Mouse (Mus musculus) activated CD4-positive, CD25-positive, alpha-beta regulatory T cell, adult 4 months (primary cell): Measurements from ENCODE around the gene Grin1. TPM values are rescaled to one million over a fixed set of nuclear protein-coding genes. Genes with fewer than 3 reads are reported as not detected.

Source experiments
- ATAC-seq: one replicate; pipeline ENCODE4 v1.8.0; 2017
- polyA plus RNA-seq, 2 experiments: library from polyadenylated mRNA; unstranded; fragments of 100-300 nt; shearing (Covaris generic); gene quantifications; one replicate each; pipeline ENCODE4 v1.2.1; 2017

Gene Grin1
- polyA plus RNA-seq, result not detected

DNA sequence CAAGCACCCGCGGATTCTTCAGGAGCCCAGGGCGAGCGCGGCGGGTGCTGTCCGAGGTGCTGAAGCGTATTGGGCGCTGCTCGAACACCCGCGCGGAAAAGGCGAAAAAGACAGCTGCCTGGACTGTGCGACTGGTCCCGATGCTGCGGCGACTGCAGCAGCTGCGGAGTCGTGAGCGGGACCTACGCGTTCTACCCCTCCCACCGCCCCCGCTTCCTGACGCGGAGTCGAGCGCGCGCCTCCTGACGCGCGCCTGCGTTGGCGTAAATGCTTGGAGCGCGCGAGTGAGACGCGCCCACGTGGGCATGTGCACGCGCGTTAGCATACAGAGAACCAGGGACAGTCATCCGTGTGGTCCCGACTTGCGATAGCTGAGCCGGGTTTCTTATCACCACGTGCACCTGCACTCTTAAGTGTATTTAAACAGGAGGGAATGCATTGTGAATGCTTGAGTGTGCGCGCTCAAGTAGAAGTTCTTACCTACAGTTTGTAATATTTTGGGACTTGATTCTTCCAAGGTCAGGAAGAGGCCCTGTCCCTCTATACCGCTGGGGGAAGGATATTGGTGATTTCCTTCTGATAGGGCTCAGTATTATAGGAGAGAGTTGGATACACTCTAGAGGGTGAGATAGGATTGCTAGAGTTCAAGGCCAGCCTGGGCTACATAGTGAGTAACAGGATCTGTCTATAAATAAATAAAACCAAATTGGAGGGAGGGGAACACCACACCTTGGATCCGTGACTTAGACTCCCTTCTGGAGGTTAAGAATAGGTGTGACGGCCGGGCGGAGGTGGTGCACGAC lies at the start of gene Grin1:
Grin1 (minus strand) TSS at position 217 of the 803 bp plus-strand sequence.
- ATAC-seq, result peak; percentile 19

DNA sequence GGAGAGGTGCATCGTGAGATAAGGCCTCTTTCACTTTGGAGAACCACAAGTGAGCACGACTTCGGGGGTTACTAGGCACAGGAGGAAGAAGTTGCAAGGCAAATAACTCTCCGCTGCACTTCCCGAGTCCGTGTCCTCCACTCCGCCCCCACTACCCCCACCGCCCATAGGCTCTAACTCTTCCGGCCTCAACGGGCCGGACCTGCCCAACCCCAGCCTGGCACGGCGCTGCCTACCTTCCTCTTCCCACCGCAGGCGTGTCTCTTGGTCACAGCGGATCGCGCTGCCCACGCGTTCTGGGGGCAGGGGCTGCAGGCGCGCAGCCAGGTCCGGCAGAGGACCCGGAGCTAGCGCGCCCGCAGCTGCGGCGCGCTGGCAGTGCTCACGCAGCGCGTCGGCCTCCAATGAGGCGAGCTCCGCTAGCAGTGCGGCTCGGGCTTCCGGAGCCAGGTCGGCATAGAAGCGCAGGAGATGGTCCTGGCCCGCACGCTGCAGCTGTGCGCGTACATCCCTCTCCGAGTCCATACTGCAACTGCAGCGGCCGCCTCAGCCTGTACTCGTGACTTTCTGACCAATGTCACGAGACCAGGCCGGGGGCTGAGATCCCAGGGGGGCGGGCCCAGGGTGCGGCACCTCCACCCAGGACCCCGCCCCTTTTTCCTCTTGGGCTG lies 46.2 kb upstream of the Grin1 start, which contains the start of gene Uap1l1:
Uap1l1 (minus strand) TSS at position 592 of the 671 bp plus-strand sequence.
- ATAC-seq, result peak; percentile 78

DNA sequence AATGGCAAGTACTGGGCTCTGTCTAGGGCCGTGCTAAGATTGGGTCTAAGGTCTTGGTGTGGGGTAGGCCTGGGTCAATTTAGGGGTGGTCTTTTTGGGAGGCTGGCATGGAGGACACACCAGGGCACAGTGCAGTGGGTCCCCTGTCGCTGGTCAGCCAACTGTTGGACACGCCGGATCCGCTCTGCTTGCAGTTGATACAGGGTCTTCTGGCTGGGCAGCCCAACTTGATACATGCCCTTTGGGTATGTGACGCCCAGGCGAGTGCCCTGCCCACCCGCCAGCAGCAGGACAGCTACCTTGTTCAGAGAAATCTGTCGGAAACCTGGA lies 45.7 kb upstream of the Grin1 start:
- no peak for ATAC-seq

DNA sequence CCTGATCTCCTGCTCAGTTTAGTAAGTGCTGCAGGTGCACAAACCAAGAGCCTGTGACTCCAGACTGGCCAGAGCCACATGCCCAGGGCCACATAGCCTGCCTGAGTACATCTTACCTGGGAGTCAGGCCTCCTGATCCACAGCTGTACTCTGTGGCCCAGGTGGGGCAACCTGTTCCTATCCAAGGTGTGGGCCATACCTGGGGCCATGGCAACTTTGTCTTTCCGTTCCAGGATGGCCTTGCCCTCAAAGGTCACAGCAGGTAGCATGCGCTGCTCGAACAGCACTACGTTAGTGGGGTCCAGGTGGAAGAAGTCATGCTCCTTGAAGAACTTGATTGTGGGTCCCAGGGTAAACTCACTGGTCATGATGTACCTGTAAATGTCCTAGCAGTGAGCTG lies 45.3 kb upstream of the Grin1 start:
- ATAC-seq, result no peak

DNA sequence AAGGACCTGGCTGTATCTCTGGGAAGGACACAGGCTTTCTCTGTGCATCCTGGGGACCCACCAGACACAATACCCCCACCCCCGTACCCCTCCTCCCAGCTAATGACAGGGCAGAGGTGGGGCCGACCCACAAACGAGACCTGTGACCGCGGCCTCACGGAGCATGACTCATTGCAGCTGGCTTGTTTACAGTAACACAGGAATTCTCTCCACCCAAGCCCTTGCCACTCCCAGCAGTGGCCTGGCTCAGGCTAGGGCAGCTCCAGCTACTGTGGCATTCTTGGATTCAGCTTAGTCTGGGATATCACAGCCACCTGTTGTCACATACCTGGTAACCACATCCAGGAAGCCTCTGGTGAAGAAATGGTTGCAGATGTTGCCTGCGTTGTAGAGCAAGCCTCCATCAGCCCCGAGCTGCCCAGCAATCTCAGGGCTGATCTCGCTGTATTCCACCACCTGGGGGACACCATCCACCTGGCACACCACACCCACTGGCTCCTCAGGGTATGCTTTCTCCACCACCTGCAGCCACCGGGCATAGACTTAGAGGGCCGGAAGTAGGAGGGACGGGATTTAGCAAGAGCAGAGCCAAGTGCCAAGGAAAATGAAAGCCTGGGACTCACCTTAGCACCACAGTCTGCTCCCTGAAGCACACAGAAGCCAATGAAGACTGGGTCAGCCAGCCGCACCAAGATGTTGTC lies 44.6 kb upstream of the Grin1 start:
- no peak for ATAC-seq

DNA sequence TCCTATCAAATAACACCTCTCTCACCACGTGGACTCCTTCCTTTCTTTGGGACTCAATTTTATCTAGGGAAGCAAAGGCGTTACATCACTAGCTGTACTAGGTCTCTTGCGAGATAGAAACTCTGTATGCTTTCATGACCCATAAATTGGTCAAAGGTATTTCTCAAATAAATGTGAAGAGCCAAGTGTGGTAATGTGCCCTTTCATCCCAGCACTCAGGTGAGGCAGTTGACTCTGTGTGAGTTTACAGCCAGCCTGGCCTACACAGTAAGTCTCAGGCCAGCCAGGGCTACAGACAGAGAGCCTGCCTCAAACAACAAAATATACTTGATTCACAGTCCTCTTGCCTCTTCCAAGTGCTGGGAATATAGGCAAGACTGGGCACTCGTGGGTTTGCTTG lies 40.9 kb upstream of the Grin1 start:
- no peak for ATAC-seq

DNA sequence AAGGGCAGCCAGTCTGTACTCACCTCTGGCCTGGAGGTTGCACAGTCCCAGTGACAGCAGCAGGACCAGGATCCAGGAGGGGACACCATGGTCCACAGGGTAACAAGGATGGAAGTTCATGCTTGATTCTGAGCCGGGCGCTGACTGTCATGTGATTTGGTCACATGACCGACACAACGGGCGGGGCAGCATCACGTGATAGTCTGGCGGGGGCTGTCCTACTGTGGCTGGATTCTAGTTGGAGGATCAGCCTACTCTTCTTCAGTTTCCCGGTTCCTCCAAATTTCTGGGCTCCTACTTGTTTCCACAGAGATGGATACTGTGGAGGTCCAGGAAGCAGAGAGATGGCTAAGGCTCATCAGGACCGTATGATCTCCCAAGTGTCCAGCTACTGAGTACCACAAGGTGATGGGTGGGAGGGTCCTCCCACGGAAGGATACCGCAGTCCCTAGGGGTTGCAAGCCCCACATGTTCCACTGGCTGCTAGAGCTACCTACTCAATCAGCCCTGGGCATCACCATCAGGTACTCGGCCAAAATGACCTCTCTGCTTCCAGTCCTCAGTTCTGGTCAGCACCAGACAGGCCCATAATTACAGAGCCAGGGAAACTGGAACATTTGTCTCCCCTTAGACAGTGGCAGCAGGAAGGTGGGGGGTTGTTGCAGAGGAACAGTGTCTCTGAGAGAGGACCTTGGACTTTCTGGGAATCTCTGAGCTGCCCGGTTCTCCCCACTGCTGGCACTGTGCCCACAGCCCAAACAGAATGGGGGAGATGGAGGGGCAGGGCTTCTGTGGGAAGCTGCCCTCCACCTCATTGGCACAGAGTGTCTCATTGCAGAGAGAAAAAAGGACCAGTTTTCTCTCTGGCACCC lies 37.5 kb upstream of the Grin1 start, which contains the start of gene Dpp7:
Dpp7 (minus strand) TSS at position 152 of the 872 bp plus-strand sequence.
- ATAC-seq, result peak; percentile 65

DNA sequence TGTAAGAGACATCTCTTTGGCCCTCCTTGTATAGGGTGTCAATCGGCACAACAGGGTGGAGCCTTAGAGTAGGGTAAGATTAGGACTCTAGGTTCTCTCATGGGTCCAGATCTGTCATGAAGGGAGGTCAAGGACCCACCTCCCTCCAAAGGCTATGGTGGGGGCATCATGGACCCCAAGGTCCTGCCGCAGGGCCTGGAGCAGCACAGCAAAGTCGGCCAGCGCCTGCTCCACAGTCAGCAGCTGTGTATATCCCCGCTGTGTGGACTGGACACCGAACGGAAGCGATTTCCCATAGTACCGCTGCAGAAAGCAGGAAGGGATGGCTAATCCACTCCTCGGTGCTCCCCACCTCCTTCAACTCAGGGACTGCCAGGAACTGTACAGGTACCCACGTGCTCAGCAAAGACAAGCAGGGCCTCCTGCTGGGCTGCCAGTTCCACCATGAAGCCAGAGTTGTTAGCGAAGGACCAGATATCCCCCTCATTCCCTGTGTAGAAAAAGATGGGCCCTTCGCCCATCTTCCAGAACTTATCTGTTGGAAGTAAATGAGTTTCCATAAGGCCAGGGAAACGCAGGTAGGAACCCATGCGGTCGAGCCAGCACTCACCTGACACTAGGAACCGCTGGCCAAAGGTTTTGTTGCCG lies 36.6 kb upstream of the Grin1 start:
- ATAC-seq, result no peak

DNA sequence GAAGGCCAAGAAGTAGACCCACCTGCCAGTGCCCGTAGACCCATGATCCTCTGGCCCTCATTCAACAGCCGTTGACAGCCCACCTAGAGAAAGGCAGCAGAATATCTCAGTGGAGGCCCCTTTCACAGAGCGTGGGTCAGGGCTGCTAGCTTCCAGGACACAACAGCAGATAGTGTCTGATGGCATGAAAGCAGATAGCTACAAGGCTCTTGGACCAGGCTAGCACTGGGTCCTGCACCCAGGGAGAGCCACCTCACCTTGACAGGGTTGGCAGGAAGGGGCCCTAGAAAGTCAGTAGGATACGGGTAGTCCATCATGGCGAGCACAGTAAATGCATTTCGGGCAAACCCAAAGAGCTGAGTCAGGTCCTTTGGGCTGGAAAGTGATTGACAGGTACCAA lies 35.2 kb upstream of the Grin1 start:
- no peak for ATAC-seq

DNA sequence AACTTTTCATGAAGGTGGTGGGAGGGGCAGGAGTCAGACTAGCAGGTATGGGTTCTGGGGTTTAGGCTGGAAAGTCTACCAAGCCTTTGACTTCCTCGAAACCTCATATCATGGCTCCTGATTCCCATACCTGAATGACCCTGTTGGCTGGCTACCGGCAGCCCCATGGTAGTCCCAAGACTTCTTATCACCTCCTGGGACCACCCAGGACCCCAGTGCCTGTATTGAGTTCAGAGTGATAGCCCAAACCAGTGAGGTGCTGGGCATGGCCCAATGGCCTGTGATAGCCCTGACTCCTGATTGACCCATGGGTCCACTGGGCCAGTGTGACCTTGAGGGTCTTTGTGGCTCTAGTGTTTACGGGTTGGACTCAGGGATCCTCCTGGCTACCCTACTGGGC lies 31.7 kb upstream of the Grin1 start:
- no peak for ATAC-seq

DNA sequence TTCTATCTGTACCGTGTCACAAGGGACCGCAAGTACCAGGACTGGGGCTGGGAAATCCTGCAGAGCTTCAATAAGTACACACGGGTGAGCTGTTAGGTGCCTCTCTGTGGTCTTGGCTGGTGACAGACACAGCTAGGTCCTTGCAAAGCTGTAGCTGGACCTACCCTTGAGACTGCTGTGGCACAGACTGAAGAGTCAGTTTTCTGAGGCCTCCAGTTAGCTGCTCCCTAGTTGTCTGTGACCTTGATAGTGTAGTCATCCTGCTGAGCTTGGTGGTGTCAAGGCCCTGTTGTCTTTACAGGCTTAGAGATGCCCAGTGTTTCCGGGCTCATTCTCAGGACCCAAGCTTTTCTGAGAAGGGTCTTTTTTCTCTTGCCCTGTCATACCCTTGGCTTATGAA lies 30.5 kb upstream of the Grin1 start:
- ATAC-seq, result no peak

DNA sequence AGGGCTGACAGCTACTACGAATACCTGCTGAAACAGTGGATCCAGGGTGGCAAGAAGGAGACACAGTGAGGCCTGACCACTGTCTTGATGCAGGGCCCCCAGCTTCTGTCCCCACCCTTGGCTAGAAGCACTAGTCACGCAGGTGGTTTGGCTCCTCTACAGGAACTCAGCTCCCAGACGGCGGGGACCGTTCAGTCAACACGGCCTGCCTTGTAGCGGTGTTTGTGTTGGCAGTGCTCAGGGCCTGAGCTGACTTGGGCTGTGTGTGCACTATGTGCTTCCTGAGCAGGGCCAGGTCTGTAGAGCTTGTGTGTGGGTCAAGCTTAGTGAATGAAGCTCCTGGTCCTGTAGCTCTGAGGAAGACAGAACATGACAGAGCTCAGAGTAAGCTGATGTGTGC lies 29.2 kb upstream of the Grin1 start:
- no peak for ATAC-seq

DNA sequence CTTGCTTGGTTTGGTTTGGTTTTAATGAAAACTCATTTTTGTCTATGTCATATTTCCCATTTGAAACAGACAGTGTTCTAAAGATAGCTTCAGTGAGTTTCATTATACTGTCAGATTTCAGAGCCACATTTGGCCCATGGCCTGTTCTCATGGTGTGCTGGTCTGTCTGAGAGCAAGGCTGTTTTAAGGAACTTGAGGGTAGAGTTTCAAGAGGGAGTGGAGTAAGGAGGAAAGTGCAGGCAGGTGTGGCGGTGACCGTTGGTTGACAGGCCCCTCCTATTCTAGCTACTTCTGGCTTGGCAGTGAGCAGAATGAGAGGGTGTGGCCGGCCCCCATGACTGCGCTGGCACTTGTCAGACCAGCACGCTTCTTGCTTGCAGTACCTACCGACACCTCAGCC lies 19.3 kb upstream of the Grin1 start:
- ATAC-seq, result no peak

DNA sequence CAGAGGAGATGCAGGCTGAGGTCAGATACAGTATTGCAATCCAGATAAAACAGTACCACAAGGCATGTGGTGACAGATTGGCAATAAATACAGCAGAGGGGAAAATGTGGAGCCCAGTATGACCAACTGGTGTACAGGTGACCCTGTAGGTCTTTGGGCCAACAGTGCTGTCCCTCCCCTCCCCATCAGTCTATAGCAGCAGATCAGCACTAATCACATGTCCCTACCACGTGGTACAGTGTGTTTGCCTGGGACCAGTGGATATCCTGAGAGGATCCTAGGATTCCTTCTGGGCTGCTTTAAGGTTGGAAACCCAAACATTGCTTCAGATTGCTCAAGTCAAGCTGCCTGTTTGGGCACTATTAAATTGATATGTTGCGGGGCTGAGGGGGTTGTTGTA lies 14.6 kb upstream of the Grin1 start:
- no peak for ATAC-seq

DNA sequence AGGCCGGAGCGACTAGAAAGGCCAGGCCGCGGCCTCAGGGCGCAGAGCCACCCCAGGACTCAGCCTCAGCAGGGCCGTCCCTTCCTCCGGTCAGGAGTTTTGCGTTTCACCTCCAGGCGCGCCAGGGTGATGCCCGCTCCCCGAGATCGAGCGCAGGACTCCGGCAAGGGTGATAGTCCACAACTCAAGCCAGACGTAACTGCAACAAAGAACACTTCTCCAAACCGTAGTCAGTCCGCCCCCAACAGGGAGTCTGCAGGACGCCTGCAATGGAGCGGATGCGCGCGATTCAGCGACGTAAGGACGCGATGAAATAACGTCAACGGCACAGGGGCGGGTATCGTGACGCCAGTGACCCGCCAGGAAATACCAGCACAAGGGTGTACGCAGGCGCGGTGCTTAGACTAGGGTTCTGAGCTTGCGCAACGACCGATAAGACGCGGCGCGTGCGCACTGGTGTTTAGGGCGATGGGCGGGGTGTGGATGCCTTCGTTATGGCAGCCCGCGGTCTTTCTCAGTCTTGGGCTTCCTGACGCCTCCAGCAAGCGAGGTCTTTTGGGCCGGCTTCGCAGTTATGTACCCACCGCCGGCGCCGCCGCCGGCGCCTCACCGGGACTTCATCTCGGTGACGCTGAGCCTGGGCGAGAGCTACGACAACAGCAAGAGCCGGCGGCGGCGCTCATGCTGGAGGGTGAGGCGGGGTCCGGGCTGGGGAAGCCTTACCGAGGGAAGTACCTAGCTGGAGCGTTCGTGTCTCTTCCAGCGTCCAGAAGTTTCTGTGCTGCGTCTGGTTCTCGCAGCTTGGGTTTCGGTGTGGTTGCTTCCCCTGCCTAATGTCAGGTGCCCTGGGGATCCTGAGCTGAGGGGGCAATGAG lies 13.5 kb upstream of the Grin1 start, which contains the start of gene Man1b1:
Man1b1 (plus strand) TSS at position 53 of the 875 bp plus-strand sequence.
- peak; percentile 99 for ATAC-seq

DNA sequence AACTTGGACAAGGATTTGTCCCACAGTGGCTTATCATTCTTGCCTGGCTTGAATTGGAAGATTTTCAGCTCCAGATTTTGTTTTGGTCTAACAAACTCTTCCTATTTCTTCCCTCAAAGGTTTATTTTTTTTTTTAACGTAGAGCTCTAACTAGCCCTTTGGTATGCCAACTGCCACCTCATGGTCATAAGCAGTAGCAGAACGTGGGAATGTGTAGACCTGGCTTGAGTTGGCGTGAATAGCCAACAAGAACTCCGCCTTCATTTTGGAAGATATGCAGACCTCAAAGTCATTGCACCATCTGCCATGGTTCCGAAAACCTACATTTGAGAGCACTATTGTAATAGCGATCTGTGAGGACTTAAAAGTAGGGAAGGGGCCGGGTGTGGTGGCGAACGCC lies 12.5 kb upstream of the Grin1 start:
- ATAC-seq, result no peak

DNA sequence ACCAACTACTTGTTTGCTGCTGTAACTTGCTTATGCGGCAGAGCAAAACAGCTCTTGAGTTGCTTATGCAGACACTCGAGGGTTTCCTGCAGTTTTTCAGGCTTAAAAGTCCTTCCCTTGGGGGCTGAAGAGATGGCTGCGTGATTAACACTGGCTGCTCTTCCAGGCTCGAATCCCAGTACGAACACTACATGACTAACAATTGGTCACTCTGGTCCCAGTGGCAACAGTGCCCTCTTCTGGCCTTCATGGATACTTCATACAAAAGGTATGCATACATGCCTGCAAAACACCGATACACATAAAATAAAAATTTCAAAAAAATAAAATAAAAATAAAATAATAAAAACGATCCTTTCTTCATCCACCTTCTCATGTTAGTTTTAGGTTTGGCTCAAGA lies 9.5 kb upstream of the Grin1 start:
- no peak for ATAC-seq

DNA sequence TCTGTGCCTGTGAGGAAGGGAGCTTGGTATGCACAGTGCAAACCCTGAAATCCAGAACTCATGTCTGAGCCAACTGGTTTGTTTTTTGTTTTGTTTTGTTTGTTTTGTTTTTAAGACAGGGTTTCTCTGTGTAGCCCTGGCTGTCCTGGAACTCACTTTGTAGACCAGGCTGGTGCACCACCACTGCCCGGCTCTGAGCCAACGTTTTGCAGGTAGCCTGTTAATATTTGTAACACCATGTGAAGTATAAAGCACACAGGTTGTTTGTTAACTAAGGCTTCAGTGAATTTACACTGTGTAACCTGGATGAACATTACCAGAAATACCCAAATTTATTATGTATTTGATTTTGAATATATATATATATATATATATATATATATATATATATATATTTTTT lies 7.0 kb upstream of the Grin1 start:
- ATAC-seq, result no peak

DNA sequence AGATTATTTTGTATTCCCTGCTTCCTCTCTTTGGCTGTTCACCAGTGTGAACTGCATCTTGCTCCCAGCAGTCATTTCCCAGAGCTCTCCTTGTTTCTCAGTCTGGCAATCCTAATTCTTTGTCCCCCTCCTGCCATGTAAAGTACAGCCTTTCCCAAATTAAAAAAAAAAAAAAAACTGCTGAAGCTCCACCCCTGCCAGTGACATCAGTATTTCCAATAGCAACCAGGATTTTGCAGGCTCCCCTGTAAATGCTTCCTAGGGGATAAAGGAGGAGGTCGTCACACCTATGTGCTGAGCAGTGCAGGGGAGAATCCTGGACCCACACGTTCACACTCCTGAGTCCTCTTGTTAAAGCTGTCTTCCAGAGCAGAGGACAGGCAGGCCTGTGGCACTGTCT lies 1.1 kb upstream of the Grin1 start:
- ATAC-seq, result no peak

DNA sequence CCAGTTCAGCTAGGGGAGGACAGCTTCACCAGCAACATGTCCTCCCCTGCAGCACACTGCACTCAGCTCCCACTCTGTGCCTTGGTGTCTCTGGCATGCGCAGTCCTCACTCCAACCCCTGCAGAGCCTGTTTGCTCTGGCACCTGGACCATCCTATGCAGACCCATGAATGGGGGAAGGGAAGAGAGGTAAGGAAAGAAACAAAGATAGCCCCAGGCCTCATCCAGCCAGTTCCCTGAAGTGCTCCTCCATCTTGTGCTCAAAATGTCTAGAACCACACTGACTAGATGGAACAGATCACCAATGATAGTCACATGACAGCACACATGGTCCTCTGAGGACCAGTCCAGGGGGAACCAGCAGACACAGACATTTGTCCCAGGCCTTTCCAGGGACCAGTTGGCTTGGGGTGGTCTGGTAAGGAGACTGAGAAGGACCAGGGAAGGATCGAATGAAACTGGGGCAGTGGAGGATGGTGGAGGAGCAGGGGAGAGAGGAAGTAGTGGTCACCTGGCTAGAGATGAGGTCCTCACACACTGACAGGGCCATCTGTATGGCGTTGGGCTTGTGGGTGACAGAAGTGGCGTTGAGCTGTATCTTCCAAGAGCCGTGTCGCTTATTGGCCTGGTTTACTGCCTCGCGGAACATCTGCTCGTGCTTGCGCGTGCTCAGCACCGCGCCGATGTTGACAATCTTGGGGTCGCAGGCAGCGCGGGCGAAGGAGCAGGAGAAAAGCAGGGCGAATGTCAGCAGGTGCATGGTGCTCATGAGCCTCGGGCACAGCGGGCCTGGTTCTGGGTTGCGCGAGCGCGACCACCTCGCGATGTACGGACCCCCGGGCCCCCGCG lies 644 bp downstream of the Grin1 start:
- ATAC-seq, result no peak
